Mouse (Mus musculus) liver, embryonic 16.5 days (tissue): Measurements from ENCODE around the gene Plk4. TPM values are rescaled to one million over a fixed set of nuclear protein-coding genes. Genes with fewer than 3 reads are reported as not detected.

Experiments
- polyA plus RNA-seq: library from polyadenylated mRNA; unstranded; fragments of >200 nt; fragmentation: Nextera tagmentation; extraction: Ambion mirVana; gene quantifications from 2 replicates; pipeline ENCODE4 v1.2.1, GENCODE M21; 2015

Gene Plk4
- polyA plus RNA-seq, 1 experiment from 2014 or later: 33.3 TPM

Other genes with a start within 250 kb of the Plk4 start
- not detected in 2 replicates for gene Slc25a31, start 91.2 kb upstream of the Plk4 start, polyA plus RNA-seq
- gene Hspa4l, start 55.5 kb upstream of the Plk4 start, polyA plus RNA-seq: 14.5 and 15.5 TPM in 2 replicates
- 3.9 and 4.6 TPM in 2 replicates for gene Mfsd8, start 46.9 kb downstream of the Plk4 start, polyA plus RNA-seq
- gene Abhd18, start 47.0 kb downstream of the Plk4 start, polyA plus RNA-seq: 4.7 and 4.8 TPM in 2 replicates
- gene 1700034I23Rik, start 102.5 kb downstream of the Plk4 start, polyA plus RNA-seq: 0.09 and 0.11 TPM in 2 replicates
- 7.1 and 7.4 TPM in 2 replicates for gene Larp1b, start 149.8 kb downstream of the Plk4 start, polyA plus RNA-seq